Mouse (Mus musculus) adrenal gland, adult 2 months (tissue): ENCODE data around the gene Frmpd3. TPM values are rescaled to one million over a fixed set of nuclear protein-coding genes. Genes with fewer than 3 reads are reported as not detected.

Experiments
- DNase-seq: peaks from one replicate; pipeline ENCODE4 v3.0.0; 2021
- microRNA-seq, 2 experiments: library from miRNA; unstranded; fragments of <30 nt; microRNA quantifications; one replicate each; pipeline ENCODE4 v1.2.0; 2021
- polyA plus RNA-seq: library from polyadenylated mRNA; depleted of rRNA; stranded (reverse); fragments of >200 nt; gene quantifications from 2 replicates; pipeline ENCODE4 v1.2.3, GENCODE M21; 2012; rRNA removed
- total RNA-seq, 2 experiments: library from RNA; stranded (reverse); gene quantifications; 2 replicates each; pipeline ENCODE4 v1.2.3; 2021

The Frmpd3 gene
- total and polyA plus RNA-seq, 3 experiments: not detected

GRCm38 (mm10) chrX:140456751-140457491, 114.9 kb downstream of the Frmpd3 start:
- DNase-seq: no peak

- DNase-seq: no peak
Measured at GRCm38 (mm10) chrX:140457502-140457901, 115.4 kb downstream of the Frmpd3 start.

DNA sequence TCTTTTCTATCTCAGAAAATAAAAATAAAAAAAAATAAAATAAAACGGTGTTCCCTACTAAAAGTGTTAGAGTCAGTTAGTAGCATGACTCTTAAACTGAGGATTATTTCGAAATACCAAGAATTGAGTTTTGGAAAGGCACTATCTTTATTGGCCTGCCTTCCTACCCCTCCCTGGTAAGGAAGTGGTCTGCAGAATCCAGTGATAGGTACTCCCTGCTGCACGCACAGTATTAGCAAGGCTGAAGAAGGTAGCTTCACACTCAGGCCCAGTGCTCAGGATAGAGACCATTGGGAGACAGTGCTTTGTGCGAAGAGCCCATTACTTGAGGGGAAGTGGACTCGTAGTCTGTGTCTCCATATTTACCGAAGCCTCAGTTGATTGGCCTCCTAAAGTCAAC, 136.2 kb downstream of the Frmpd3 start:
- no peak for DNase-seq

DNA sequence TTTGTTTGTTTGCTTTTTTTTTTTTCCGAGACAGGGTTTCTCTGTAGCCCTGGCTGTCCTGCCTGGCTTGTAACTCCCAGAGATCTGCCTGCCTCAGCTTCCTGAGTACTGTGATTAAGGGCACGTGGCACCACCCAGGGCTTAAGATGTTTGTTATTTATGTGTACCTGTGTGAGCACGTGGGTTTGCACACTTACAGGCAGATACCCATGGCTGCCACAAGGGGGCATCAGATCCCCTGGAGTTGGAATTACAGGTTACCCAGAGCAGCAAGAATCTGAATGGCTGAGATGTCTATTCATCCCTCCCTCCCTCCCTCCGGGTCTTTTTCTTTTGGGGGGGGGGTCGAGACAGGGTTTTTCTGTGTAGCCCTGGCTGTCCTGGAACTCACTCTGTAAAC, 137.1 kb downstream of the Frmpd3 start:
- DNase-seq: peak; percentile 29

Small RNAs within 50 kb of the gene (microRNA-seq; reads per million reads assigned to microRNA genes)
- 0.44 to 1.7 reads per million in 2 experiments for gene Mir3475

Other genes with a start within 250 kb of the Frmpd3 start
- gene Prps1, start 114.3 kb downstream of the Frmpd3 start, total RNA-seq: 10 to 100 TPM; 17.4 to 37.7 TPM
- gene Prps1, start 114.3 kb downstream of the Frmpd3 start, polyA plus RNA-seq: 2.1 and 2.9 TPM in 2 replicates